Mouse (Mus musculus) olfactory bulb, adult 2 months (tissue): ENCODE measurements at regions not wholly inside any gene's neighbourhood (a gene's known extent, or its start where the extent isn't known, plus 50 kb on each side); places are given as distances from the start of the nearest gene placed in this dataset.

ENCODE experiments used
- CTCF ChIP-seq: fragments of 200-500 bp; IDR thresholded peaks from 2 replicates; pipeline ENCODE4 v1.5.1; 2012; ENCODE audit warnings: low read depth, mild to moderate bottlenecking, low read length, moderate library complexity; ENCODE audit not compliant: insufficient read depth
- POLR2A ChIP-seq: fragments of 200-500 bp; IDR thresholded peaks from 2 replicates; pipeline ENCODE4 v1.6.1; 2012; ENCODE audit warnings: mild to moderate bottlenecking, low read depth, low read length, moderate library complexity; ENCODE audit not compliant: insufficient read depth

DNA sequence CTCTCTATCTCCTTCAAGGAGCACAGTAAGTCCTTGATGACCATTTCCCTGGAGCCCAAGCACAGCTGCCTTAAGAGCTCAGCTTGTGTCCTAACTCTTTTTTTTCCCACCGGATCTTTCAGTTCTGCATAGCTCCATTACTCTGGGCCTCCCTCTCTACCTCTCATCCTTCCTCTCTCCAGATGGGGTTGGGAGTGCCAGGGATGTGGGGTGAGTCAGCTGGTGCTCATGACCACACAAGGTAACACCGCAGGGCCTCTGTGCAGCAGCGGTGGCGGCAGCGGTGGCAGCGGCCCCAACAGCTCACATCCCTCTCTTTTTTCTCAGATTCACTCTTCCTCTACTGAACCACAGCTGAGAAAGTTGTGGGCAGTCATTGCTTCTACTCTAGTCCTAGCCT, 126.6 kb upstream of the Klf4 start:
- no peak for TF ChIP-seq CTCF
- TF ChIP-seq POLR2A: no peak
